Mouse (Mus musculus) embryonic fibroblast, embryonic 13.5 days (primary cell): ENCODE measurements at regions not wholly inside any gene's neighbourhood (a gene's known extent, or its start where the extent isn't known, plus 50 kb on each side); places are given as distances from the start of the nearest gene placed in this dataset.

Source experiments
- CTCF ChIP-seq: IDR thresholded peaks from 2 replicates; pipeline ENCODE4 v1.5.1; 2011; ENCODE audit warnings: mild to moderate bottlenecking, control low read depth, low read length, moderate library complexity, borderline replicate concordance; ENCODE audit not compliant: insufficient read depth
- POLR2A ChIP-seq: IDR thresholded peaks from 2 replicates; pipeline ENCODE4 v1.6.1; 2011; ENCODE audit warnings: low read depth, mild to moderate bottlenecking, control low read depth, low read length, moderate library complexity

GRCm38 (mm10) chr12:71450680-71451463 is 141.2 kb downstream of the Dact1 start:
- no peak for TF ChIP-seq CTCF
- no peak for TF ChIP-seq POLR2A
